Mouse (Mus musculus) midbrain, embryonic 14.5 days (tissue): ENCODE measurements at regions not wholly inside any gene's neighbourhood (a gene's known extent, or its start where the extent isn't known, plus 50 kb on each side); places are given as distances from the start of the nearest gene placed in this dataset.
A peak's percentile ranks its signal among the peaks of the same experiment; 100 is the strongest.

ENCODE experiments used
- ATAC-seq: fragments of 200-750 bp; cut with Nextera tagmentation; 2 replicates; pipeline ENCODE4 v1.8.0; 2017; ENCODE audit warnings: moderate number of reproducible peaks, moderate library complexity; ENCODE audit not compliant: low FRiP score, low TSS enrichment
- DNase-seq: peaks from one replicate; pipeline ENCODE4 v3.0.0-alpha.2; 2015
- H3K27ac ChIP-seq: fragments of 300-500 bp; sonication (generic); replicated peaks from 2 replicates; pipeline ENCODE4 v1.5.1; 2014; ENCODE audit warnings: mild to moderate bottlenecking, low read depth, low read length, moderate library complexity
- H3K27me3 ChIP-seq: fragments of 300-500 bp; sonication (generic); 2 replicates; pipeline ENCODE4 v1.6.1; 2014; ENCODE audit warnings: low read length, control low read depth, mixed read lengths; ENCODE audit not compliant: control insufficient read depth, insufficient read depth
- H3K36me3 ChIP-seq: fragments of 300-500 bp; sonication (generic); 2 replicates; pipeline ENCODE4 v1.6.1; 2014; ENCODE audit warnings: low read length, control low read depth; ENCODE audit not compliant: control insufficient read depth, insufficient read depth
- H3K4me1 ChIP-seq: fragments of 300-500 bp; sonication (generic); 2 replicates; pipeline ENCODE4 v1.6.1; 2014; ENCODE audit warnings: mild to moderate bottlenecking, antibody characterized with exemption, low read length, control low read depth; ENCODE audit not compliant: control insufficient read depth, insufficient read depth
- H3K4me2 ChIP-seq: fragments of 300-500 bp; sonication (generic); 2 replicates; pipeline ENCODE4 v1.6.1; 2014; ENCODE audit warnings: mild to moderate bottlenecking, low read length, moderate library complexity
- H3K4me3 ChIP-seq: fragments of 300-500 bp; sonication (generic); replicated peaks from 2 replicates; pipeline ENCODE4 v1.5.1; 2014; ENCODE audit warnings: low read depth, low read length
- H3K9ac ChIP-seq: fragments of 300-500 bp; sonication (generic); replicated peaks from 2 replicates; pipeline ENCODE4 v1.6.1; 2014; ENCODE audit warnings: mild to moderate bottlenecking, low read length, moderate library complexity
- H3K9me3 ChIP-seq: fragments of 300-500 bp; sonication (generic); 2 replicates; pipeline ENCODE4 v1.6.1; 2016; ENCODE audit warnings: low read length, control low read depth, mixed read lengths; ENCODE audit not compliant: control insufficient read depth
- WGBS: fragments of 180-500 bp; shearing (Covaris S2); extraction: QIAGEN DNeasy Blood & Tissue Kit; methylation state at CpG from one replicate; pipeline ENCODE4 v1.1.7; 2014; 5-methylcytosine and 5-hydroxymethylcytosine counted together

- ATAC-seq: no peak
- no peaks in the 10 kb centered on the region for H3K27me3 ChIP-seq
- no peaks in the 10 kb centered on the region for H3K9me3 ChIP-seq
- no peak overlapping the region for H3K4me3 ChIP-seq
- 93% methylated on average over 1 of the region's 1 CpGs for WGBS
- H3K4me1 ChIP-seq: no peaks in the 10 kb centered on the region
- H3K36me3 ChIP-seq: no peaks in the 10 kb centered on the region
- no peak overlapping the region for H3K9ac ChIP-seq
- no peak overlapping the region for H3K27ac ChIP-seq
- H3K4me2 ChIP-seq: no peak overlapping the region
- DNase-seq: no peak
Measured at GRCm38 (mm10) chr1:42309251-42309650, 386.3 kb upstream of the Pou3f3 start.

GRCm38 (mm10) chr1:42313494-42313893 is 382.1 kb upstream of the Pou3f3 start:
- Histone ChIP-seq H3K27ac (no peak overlapping the region), H3K9me3 (no peaks in the 10 kb centered on the region), H3K27me3 (no peaks in the 10 kb centered on the region), H3K4me1 (no peaks in the 10 kb centered on the region), H3K9ac (no peak overlapping the region), H3K4me3 (no peak overlapping the region), H3K4me2 (no peak overlapping the region), H3K36me3 (no peaks in the 10 kb centered on the region)
- ATAC-seq (no peak), DNase-seq (no peak)
- WGBS: 88% methylated on average over 4 of the region's 4 CpGs

GRCm38 (mm10) chr1:42351884-42352283 is 343.7 kb upstream of the Pou3f3 start:
- 46% methylated on average over 4 of the region's 4 CpGs for WGBS
- H3K36me3 ChIP-seq: no peaks in the 10 kb centered on the region
- H3K4me1 ChIP-seq: peaks cover 10% of the 10 kb centered on the region
- H3K27ac ChIP-seq: no peak overlapping the region
- ATAC-seq: no peak
- H3K9ac ChIP-seq: no peak overlapping the region
- no peak overlapping the region for H3K4me3 ChIP-seq
- H3K4me2 ChIP-seq: no peak overlapping the region
- no peaks in the 10 kb centered on the region for H3K27me3 ChIP-seq
- no peaks in the 10 kb centered on the region for H3K9me3 ChIP-seq
- no peak for DNase-seq

DNA sequence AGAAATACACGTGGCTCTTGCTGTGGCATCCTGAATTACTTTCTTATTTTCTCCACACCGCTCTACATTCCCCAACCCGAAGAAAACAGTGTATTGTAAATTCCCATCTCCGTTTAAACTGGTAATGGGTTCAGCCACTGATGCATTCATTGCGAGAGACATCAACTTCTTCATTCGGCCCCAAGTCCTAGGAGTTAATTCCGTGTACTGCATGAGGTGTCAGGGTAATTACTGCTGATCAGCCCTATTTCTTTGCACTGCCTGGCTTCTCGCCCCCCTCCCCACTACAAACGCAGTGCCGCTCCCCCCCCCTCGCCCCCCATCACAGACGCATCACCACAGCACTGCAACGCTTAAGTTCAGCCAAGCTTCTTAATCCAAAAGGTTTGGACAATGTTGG is 343.2 kb upstream of the Pou3f3 start:
- no peaks in the 10 kb centered on the region for H3K27me3 ChIP-seq
- H3K4me3 ChIP-seq: no peak overlapping the region
- no peaks in the 10 kb centered on the region for H3K9me3 ChIP-seq
- H3K36me3 ChIP-seq: no peaks in the 10 kb centered on the region
- WGBS: 44% methylated on average over 13 of the region's 13 CpGs
- no peak overlapping the region for H3K9ac ChIP-seq
- H3K4me1 ChIP-seq: peaks cover 10% of the 10 kb centered on the region
- H3K4me2 ChIP-seq: 0 out of 2 replicates have a peak overlapping the region, but pooled peaks have one; percentile 3
- H3K27ac ChIP-seq: no peak overlapping the region
- DNase-seq (no peak), ATAC-seq (no peak)

DNA sequence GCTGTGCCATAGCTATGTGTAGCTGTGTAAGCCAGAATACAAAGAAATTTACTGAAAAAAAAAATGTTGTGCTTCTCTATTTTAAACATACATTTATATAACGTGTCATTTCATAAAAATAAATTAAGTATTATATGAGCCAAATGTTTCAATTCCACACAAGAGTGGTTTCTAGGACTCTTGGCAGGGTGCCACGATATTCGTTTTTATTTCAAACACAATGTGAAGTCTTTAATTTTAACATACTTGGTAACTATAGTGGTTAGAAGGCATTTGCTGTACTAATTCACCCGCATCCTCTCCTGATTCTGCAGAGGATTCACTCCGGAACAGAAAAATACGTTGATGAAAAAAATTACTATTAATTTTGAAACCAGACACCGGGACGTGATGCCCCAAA is 342.5 kb upstream of the Pou3f3 start:
- 78% methylated on average over 8 of the region's 8 CpGs for WGBS
- Histone ChIP-seq H3K4me2 (no peak overlapping the region), H3K4me3 (no peak overlapping the region), H3K27ac (no peak overlapping the region), H3K36me3 (no peaks in the 10 kb centered on the region), H3K4me1 (peaks cover 10% of the 10 kb centered on the region), H3K27me3 (no peaks in the 10 kb centered on the region), H3K9me3 (no peaks in the 10 kb centered on the region), H3K9ac (no peak overlapping the region)
- DNase-seq: peak; percentile 35
- no peak for ATAC-seq

GRCm38 (mm10) chr1:42354020-42354419 is 341.5 kb upstream of the Pou3f3 start:
- no peak overlapping the region for H3K27ac ChIP-seq
- whole genome bisulfite sequencing: 89% methylated on average over 6 of the region's 6 CpGs
- no peak overlapping the region for H3K9ac ChIP-seq
- H3K4me3 ChIP-seq: no peak overlapping the region
- H3K36me3 ChIP-seq: no peaks in the 10 kb centered on the region
- H3K27me3 ChIP-seq: no peaks in the 10 kb centered on the region
- no peak overlapping the region for H3K4me2 ChIP-seq
- ATAC-seq (no peak), DNase-seq (no peak)
- peaks cover 10% of the 10 kb centered on the region for H3K4me1 ChIP-seq
- H3K9me3 ChIP-seq: no peaks in the 10 kb centered on the region

DNA sequence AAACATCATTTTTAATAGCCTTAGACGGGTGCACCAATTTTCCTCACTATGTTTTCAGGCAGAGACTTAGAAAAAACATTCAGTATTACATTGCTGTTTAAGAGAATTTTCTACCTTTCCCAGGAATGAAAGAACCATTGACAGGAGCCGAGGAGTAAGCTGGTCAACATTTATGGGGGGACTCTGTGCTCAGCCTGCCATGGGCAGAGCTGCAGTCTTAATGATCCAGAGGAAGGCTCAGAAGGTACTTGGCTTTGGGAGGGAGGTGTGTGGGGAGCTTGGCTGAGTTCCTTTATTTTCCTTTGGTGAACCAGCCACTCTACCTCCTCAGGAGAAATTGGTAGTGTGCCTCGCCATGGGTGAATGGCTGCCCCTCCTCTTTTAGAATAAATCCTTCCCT is 333.1 kb upstream of the Pou3f3 start:
- H3K9me3 ChIP-seq: no peaks in the 10 kb centered on the region
- no peak overlapping the region for H3K4me2 ChIP-seq
- H3K9ac ChIP-seq: no peak overlapping the region
- ATAC-seq (no peak), DNase-seq (no peak)
- H3K4me3 ChIP-seq: no peak overlapping the region
- 75% methylated on average over 3 of the region's 3 CpGs for WGBS
- no peaks in the 10 kb centered on the region for H3K36me3 ChIP-seq
- H3K4me1 ChIP-seq: no peaks in the 10 kb centered on the region
- H3K27me3 ChIP-seq: no peaks in the 10 kb centered on the region
- H3K27ac ChIP-seq: no peak overlapping the region

DNA sequence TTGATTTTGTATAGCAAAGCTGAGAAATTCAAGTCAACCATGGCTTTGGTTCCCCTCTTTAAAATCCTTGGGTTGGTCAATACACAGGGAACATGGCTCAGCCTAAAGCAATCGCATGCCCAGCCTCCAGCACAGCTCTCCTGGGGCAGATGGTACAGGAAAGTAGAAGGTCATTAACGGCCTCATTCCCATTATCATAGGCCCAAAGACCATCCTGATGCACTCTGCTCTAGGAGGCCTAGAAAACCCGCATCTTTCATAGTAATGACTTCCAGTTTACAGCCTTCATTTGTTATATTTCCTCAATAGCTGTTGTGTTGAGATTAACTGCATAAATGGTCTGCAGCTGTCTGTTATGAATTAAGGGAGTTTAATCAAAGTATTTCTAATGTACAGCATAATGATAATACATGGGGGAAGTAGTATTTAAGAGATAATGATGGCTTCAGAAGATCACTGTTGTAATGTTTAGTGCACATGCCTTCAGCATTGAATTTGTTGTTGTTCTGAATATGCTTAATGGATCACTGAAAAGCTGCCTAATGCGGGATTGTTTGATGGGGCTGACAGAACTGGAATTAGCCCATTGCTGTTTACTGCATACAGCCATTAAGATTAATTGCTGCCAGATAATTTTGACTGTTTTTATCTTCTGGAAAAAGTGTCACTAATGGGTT is 329.8 kb upstream of the Pou3f3 start:
- H3K4me3 ChIP-seq: no peak overlapping the region
- no peaks in the 10 kb centered on the region for H3K36me3 ChIP-seq
- no peaks in the 10 kb centered on the region for H3K9me3 ChIP-seq
- no peaks in the 10 kb centered on the region for H3K4me1 ChIP-seq
- ATAC-seq (no peak), DNase-seq (no peak)
- H3K4me2 ChIP-seq: no peak overlapping the region
- WGBS: 80% methylated on average over 4 of the region's 4 CpGs
- no peak overlapping the region for H3K9ac ChIP-seq
- no peak overlapping the region for H3K27ac ChIP-seq
- H3K27me3 ChIP-seq: no peaks in the 10 kb centered on the region

DNA sequence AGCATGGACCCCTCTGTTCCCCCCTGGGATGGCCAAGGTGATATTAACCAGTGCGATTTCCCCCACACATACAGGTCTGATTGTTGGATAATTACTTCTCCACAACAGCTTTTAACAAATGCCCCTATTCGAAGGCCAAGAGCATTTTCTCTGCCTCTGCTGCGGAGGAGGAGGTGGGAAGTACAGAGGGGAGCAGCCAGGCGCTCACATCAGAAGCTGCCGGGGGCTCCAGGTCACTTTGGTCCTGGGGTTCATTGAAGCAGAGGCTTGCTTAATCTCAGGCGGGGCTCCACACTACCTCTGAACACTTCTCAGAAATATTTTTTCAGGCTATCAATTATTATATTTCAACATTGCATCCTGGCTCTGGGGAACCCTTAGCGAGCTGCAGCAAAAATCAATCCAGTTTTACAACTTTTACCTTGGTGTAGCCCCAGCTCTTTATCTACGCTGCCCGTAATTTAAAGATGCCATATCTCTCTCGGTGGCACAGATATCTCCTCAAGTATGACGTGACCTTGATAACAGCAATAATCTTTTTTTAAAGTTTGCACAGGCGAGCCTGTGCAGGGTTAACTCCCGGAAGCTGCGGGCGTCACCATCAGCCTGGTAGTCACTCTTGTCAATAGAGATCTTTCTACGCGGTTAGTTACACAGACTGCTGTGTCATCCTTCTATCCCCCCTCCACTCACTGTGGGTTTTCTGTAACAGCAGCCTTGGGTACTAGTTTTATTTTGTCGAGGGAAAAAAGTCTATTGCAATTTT is 307.5 kb upstream of the Pou3f3 start:
- WGBS: 57% methylated on average over 18 of the region's 18 CpGs
- Histone ChIP-seq H3K4me1 (no peaks in the 10 kb centered on the region), H3K27me3 (no peaks in the 10 kb centered on the region), H3K4me2 (no peak overlapping the region), H3K27ac (no peak overlapping the region), H3K36me3 (no peaks in the 10 kb centered on the region), H3K4me3 (no peak overlapping the region), H3K9me3 (no peaks in the 10 kb centered on the region), H3K9ac (no peak overlapping the region)
- ATAC-seq: no peak
- peak; percentile 29 for DNase-seq
